Comparison of ENCODE assay signal across 31 mouse cellular contexts in the genomic region with DNA sequence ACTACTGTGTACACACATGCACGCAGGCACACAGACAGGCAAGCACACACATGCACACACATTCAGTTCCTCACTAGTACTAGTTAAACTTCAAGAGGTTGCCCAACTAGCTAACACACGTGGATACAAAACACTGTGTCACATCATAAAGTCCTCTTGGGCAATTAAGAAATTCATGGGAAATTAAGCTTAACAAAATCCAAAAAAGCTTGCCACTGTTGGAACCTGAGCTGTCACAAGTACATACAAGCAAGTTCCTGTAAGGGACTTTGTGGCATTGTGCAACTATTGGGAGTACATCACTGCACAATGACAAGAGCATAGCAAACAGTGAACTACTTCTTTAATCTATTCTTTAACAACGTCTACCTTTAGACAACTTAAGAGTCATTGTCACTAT.
"Had no signal": no experiment of that assay in that cellular context is flagged by ENCODE, and none has a peak within 500 bp of the region (broad histone marks: within the 10 kb centered on the region; RNA-seq: fewer than 3 reads in every experiment).

No protein-coding gene starts in this region.

- ATAC-seq: liver, postnatal 0 days; lung, postnatal 0 days; midbrain, embryonic 13.5 days; midbrain, embryonic 15.5 days had no signal

- H3K27me3 ChIP-seq: limb, embryonic 12.5 days; limb, embryonic 13.5 days; limb, embryonic 15.5 days; liver, embryonic 13.5 days; liver, embryonic 15.5 days; lung, embryonic 15.5 days; megakaryocyte, embryonic 14.5 days; midbrain, embryonic 12.5 days; midbrain, embryonic 13.5 days; midbrain, embryonic 15.5 days; neural tube, embryonic 12.5 days had no signal

- H3K9me3 ChIP-seq: limb, embryonic 10.5 days; limb, embryonic 13.5 days; limb, embryonic 15.5 days; liver, embryonic 13.5 days; liver, embryonic 15.5 days; lung, embryonic 15.5 days; megakaryocyte, embryonic 14.5 days; midbrain, embryonic 10.5 days; midbrain, embryonic 12.5 days; midbrain, embryonic 13.5 days; midbrain, embryonic 15.5 days; neural tube, embryonic 12.5 days had no signal

- H3K4me1 ChIP-seq: limb, embryonic 10.5 days; limb, embryonic 12.5 days; limb, embryonic 13.5 days; limb, embryonic 15.5 days; lung, embryonic 15.5 days; megakaryocyte, embryonic 14.5 days; midbrain, embryonic 10.5 days; midbrain, embryonic 12.5 days; midbrain, embryonic 13.5 days; midbrain, embryonic 15.5 days; neural tube, embryonic 12.5 days had no signal

- DNase-seq: left cerebral cortex, postnatal 4 days; liver; liver, embryonic 13.5 days; liver, postnatal 0 days; lung, adult 18-20 months; lung, adult 2 months; lung, embryonic 14.5 days; lung, postnatal 10 days; lung, postnatal 14 days; lung, postnatal 36 days; lung, postnatal 4 days; midbrain, embryonic 14.5 days had no signal

- H3K27ac ChIP-seq: left cerebral cortex, adult 2 months; limb, embryonic 10.5 days; limb, embryonic 12.5 days; limb, embryonic 13.5 days; limb, embryonic 15.5 days; liver, embryonic 13.5 days; liver, embryonic 14.5 days; liver, embryonic 15.5 days; lung, embryonic 15.5 days; macrophage; midbrain, embryonic 10.5 days; midbrain, embryonic 12.5 days; midbrain, embryonic 13.5 days; midbrain, embryonic 15.5 days; neural tube, embryonic 12.5 days had no signal

- H3K4me2 ChIP-seq: limb, embryonic 12.5 days; limb, embryonic 13.5 days; limb, embryonic 15.5 days; liver, embryonic 11.5 days; liver, embryonic 13.5 days; liver, embryonic 15.5 days; lung, embryonic 14.5 days; lung, embryonic 15.5 days; midbrain, embryonic 11.5 days; midbrain, embryonic 12.5 days; midbrain, embryonic 13.5 days; midbrain, embryonic 15.5 days; neural tube, embryonic 12.5 days had no signal

- H3K4me3 ChIP-seq: left cerebral cortex, adult 2 months; limb, embryonic 10.5 days; limb, embryonic 12.5 days; limb, embryonic 13.5 days; limb, embryonic 15.5 days; liver, embryonic 13.5 days; liver, embryonic 15.5 days; lung, embryonic 15.5 days; megakaryocyte, embryonic 14.5 days; midbrain, embryonic 10.5 days; midbrain, embryonic 12.5 days; midbrain, embryonic 13.5 days; midbrain, embryonic 15.5 days; myocyte; neural tube, embryonic 12.5 days had no signal

- H3K9ac ChIP-seq: limb, embryonic 12.5 days; limb, embryonic 13.5 days; limb, embryonic 15.5 days; liver, embryonic 13.5 days; liver, embryonic 14.5 days; liver, embryonic 15.5 days; liver, postnatal 0 days; lung, embryonic 14.5 days; lung, embryonic 15.5 days; midbrain, embryonic 12.5 days; midbrain, embryonic 13.5 days; midbrain, embryonic 15.5 days; neural tube, embryonic 12.5 days had no signal
